Mouse (Mus musculus) ES-CJ7 (cell line): Measurements from ENCODE around the gene Gbp8.
A peak's percentile ranks its signal among the peaks of the same experiment; 100 is the strongest.
"Not testable (repeated sequence)": the region's sequence is repeated elsewhere in the genome, so short reads cannot be mapped to it uniquely, and the experiment has no call there.

Source experiments
- DNase-seq: peaks from one replicate; pipeline ENCODE4 v3.0.0; 2011; ENCODE audit warnings: low read depth, low spot score

Gene Gbp8

DNA sequence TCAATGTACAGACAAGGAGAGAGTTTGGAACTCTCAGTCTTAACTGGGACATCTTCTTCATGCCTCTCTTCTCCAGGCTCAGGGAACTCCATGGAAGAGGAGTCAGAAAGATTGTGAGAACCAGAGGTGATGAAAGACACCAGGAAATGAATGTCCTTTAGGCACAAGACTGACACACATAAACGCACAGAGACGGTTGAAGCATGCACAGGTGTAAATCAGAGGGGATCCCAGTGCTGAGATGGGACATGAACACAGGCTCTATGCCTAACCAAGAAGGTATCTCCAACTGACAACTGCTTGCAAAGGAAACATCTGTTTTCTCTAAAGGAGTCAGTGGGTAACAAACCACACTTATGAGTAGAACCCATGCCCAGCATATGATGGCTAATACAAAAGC is 79.1 kb downstream of the Gbp8 start:
- no peak for DNase-seq

- no peak for DNase-seq
Measured at GRCm38 (mm10) chr5:105055279-105055678, 84.1 kb downstream of the Gbp8 start.

- not testable (repeated sequence) for DNase-seq
Measured at GRCm38 (mm10) chr5:105053471-105054169, 85.7 kb downstream of the Gbp8 start.

DNA sequence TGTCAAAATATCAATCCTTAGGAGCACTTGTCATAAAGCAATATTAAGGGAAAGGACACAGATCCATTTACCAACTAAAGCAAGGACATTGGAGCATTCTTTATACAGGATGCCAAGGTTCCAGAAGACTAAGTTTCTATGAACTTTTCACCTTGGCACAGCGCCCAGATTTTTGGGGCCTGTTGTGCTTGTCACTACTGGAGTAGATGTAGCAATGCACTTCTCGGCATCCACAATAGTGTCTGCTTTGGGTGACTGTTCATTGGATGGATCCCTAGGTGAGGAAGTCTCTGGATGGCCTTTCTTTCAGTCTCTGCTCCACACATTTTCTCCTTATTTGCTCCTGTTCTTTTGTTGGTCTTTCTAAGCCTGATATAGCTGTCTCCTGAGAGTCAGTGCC is 107.0 kb downstream of the Gbp8 start:
- no peak for DNase-seq

DNA sequence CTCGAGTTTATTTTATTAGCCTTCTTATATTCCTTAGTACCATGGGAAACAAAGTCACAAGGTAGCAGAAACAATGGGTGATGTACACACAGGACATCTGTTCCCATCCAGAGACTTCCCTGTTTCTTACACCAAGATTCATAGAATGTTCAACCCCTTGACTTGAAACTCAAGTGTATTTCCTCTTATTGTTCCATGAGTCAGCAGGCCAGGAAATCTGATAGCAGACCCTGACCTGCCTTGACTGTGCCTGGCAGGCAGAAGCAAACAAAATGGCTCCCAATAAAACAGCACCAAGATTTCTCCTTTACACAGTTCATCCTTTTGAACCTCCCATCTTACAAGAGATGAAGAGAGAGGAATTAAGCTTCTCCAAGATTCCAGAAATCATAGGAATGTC is 126.8 kb downstream of the Gbp8 start:
- no peak for DNase-seq

- no peak for DNase-seq
Measured at GRCm38 (mm10) chr5:105011570-105011969, 127.8 kb downstream of the Gbp8 start.

DNA sequence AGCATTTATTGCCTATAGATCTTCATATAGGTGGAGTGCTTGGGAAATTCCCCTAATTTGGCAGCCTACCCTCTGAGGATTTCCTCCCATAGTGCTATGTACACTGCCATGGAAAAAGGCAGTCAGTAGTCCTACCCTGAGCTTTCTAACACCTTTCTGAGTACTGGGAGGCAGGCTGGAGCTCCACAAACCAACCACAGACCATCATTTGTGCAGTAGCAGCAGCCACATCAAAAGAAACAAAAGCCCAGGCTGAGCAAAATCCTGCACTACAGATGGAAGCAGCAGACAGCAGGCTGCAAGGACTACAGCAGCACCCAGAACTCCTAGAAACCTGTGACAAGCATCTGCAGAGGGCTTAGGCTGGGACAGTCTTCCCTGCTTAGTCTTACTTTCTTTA is 129.0 kb downstream of the Gbp8 start:
- DNase-seq = no peak

DNA sequence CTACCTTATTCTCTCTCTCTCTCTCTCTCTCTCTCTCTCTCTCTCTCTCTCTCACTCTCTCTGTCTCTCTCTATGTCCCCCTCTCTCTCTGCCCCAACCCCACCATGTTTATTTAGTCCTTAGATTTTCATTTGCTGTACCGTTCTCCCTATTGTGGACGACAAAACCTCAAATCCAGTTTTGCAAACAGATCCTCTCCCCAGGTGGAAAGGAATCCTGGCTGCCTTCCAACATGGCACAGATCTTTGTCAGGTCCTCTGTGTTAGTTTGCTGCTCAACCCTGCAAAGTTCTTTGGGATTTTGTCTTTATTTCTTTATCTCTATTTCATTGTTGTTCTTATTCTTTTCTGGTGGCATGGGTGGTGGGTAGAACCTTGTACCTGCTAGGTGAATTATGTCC is 149.9 kb downstream of the Gbp8 start:
- DNase-seq = no peak

DNA sequence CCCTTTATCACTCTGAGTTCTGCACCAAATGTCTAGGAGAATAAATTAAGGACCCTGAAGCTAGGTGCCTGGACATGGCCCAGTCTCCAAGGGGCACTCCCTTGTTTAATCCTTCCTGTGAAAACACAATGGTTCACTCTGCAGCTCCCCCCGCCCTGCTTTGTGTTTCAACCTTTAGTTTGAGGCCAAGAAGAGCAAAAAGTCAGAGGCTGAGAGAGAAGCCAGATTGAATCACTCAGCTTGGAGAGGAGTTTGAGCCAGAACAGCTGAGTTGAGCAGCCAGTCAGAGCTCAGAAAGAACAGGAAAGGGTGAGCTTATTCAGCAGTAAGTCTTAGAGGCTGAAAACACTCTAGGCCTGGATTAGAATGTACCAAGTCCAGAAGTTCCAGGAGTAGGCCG is 151.3 kb downstream of the Gbp8 start:
- DNase-seq = peak; percentile 16

DNA sequence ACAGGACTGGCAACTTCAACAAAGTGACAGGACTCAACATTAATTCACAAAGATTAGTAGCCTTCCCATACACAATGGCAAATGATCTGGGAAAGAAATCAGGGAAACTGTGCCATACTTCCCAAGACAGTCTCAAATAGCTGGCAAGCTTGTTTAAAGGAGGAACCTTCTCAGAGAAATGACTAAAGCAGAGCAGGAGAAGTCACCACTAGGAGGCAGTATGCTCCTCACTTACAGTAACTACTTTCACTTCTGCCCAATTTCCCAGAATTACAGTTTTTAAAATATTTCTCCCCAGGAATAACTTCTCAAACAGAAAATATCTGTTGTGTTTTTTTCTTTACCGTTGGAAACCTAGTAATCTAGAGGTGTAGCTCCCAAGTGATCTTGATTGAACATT is 152.6 kb downstream of the Gbp8 start:
- peak; percentile 67 for DNase-seq

GRCm38 (mm10) chr5:104982535-104982934 is 156.8 kb downstream of the Gbp8 start, which contains the start of gene Abcg3:
TSS of gene Abcg3 (minus strand) at chr5:104982718.
- DNase-seq = no peak

- no peak for DNase-seq
Measured at GRCm38 (mm10) chr5:104979040-104979513, 160.3 kb downstream of the Gbp8 start.
